In genomic region chr11:101008206-101009045, GRCm38 (mm10) we compare ENCODE assay signal across 8 mouse cellular contexts. TPM values are rescaled to one million over a fixed set of nuclear protein-coding genes. Genes with fewer than 3 reads are reported as not detected.
DNase-seq lines count a peak whose midpoint lies in the region; ATAC-seq and TF ChIP-seq lines count a peak whose summit lies in the region.

No protein-coding gene starts in this region.

- WGBS in embryonic facial prominence, embryonic 15.5 days: 46% methylated on average over 14 of the region's 14 CpGs
- WGBS in hindbrain, embryonic 16.5 days: 45% methylated on average over 14 of the region's 14 CpGs
- 23% methylated on average over 14 of the region's 14 CpGs for WGBS in lung, embryonic 16.5 days
- WGBS in spleen, adult 2 months: 5% methylated on average over 14 of the region's 14 CpGs

- H3K36me3 ChIP-seq in embryonic facial prominence, embryonic 15.5 days: 0 out of 2 replicates have a peak, but pooled peaks cover 3% of the 10 kb centered on the region
- 0 out of 2 replicates have a peak, but pooled peaks cover 3% of the 10 kb centered on the region for H3K36me3 ChIP-seq in hindbrain, embryonic 16.5 days (ENCODE audit: control insufficient read depth, insufficient read depth, low read length)
- peaks cover under 1% of the 10 kb centered on the region; the same call in 1 of the 2 replicates for H3K36me3 ChIP-seq in lung, embryonic 16.5 days (ENCODE audit: control insufficient read depth, insufficient read depth, low read length)
- no peaks in the 10 kb centered on the region; the same call in none of the 2 replicates for H3K36me3 ChIP-seq in spleen, adult 2 months (ENCODE audit: control insufficient read depth, insufficient read depth, low read length)

- H3K9me3 ChIP-seq in embryonic facial prominence, embryonic 15.5 days (replicated peaks): no peaks in the 10 kb centered on the region
- H3K9me3 ChIP-seq in hindbrain, embryonic 16.5 days (ENCODE audit: control insufficient read depth, low read length): no peaks in the 10 kb centered on the region
- H3K9me3 ChIP-seq in lung, embryonic 16.5 days (ENCODE audit: control insufficient read depth, low read length): no peaks in the 10 kb centered on the region

- H3K4me1 ChIP-seq in embryonic facial prominence, embryonic 15.5 days: peaks cover 16% of the 10 kb centered on the region
- peaks cover 18% of the 10 kb centered on the region for H3K4me1 ChIP-seq in hindbrain, embryonic 16.5 days (ENCODE audit: control insufficient read depth, insufficient read depth, low read depth, low read length)
- H3K4me1 ChIP-seq in lung, embryonic 16.5 days (replicated peaks; ENCODE audit: control insufficient read depth, insufficient read depth, low read length): peaks cover 17% of the 10 kb centered on the region
- peaks cover 2% of the 10 kb centered on the region for H3K4me1 ChIP-seq in spleen, adult 2 months (ENCODE audit: control insufficient read depth, insufficient read depth, insufficient read length)

- H3K4me3 ChIP-seq in embryonic facial prominence, embryonic 15.5 days (replicated peaks): peak overlapping the region; percentile 75
- H3K4me3 ChIP-seq in hindbrain, embryonic 16.5 days (ENCODE audit: low read length): peak overlapping the region; percentile 61
- peak overlapping the region; percentile 82 for H3K4me3 ChIP-seq in lung, embryonic 16.5 days (ENCODE audit: low read length)
- peak overlapping the region; percentile 81 for H3K4me3 ChIP-seq in spleen, adult 2 months (ENCODE audit: extremely low read depth, insufficient read depth, insufficient read length)

- no peak for TF ChIP-seq CTCF in spleen, adult 2 months (IDR thresholded peaks at IDR 0.05; ENCODE audit: extremely low read depth, insufficient read depth, insufficient read length, insufficient replicate concordance)

- 0 out of 2 replicates have a peak, but pooled peaks cover 7% of the 10 kb centered on the region for H3K27me3 ChIP-seq in embryonic facial prominence, embryonic 15.5 days
- H3K27me3 ChIP-seq in hindbrain, embryonic 16.5 days (replicated peaks; ENCODE audit: control insufficient read depth, insufficient read depth, low read length): peaks cover 2% of the 10 kb centered on the region; the same call in 1 of the 2 replicates
- H3K27me3 ChIP-seq in lung, embryonic 16.5 days (ENCODE audit: control insufficient read depth, insufficient read depth, low read depth, low read length): no peaks in the 10 kb centered on the region
- no peaks in the 10 kb centered on the region for H3K27me3 ChIP-seq in spleen, adult 2 months (ENCODE audit: control insufficient read depth, insufficient read depth, low read length)

- TF ChIP-seq POLR2A in spleen, adult 2 months (IDR thresholded peaks at IDR 0.05; ENCODE audit: low read depth, low read length): no peak

- H3K27ac ChIP-seq in embryonic facial prominence, embryonic 15.5 days (replicated peaks): peak overlapping the region; percentile 85
- peak overlapping the region; percentile 89 for H3K27ac ChIP-seq in hindbrain, embryonic 16.5 days (ENCODE audit: low read depth, low read length)
- peak overlapping the region; percentile 74 for H3K27ac ChIP-seq in lung, embryonic 16.5 days (ENCODE audit: low read length)
- peak overlapping the region; percentile 94 for H3K27ac ChIP-seq in spleen, adult 2 months (ENCODE audit: insufficient read depth, low read length)

- peak; percentile 43 for DNase-seq in adrenal gland, postnatal 14 days
- DNase-seq in adrenal gland, postnatal 25 days: no peak
- peak; percentile 55 to 94 for DNase-seq in spleen, adult 2 months (ENCODE audit: low read depth in 1 of 2, low spot score in 2 of 2)
- no peak for DNase-seq in left cerebral cortex, adult 8-10 months (ENCODE audit: low spot score in 2 of 2)

- H3K4me2 ChIP-seq in embryonic facial prominence, embryonic 15.5 days (replicated peaks): peak overlapping the region; percentile 61
- H3K4me2 ChIP-seq in hindbrain, embryonic 16.5 days (ENCODE audit: low read length): peak overlapping the region; percentile 57
- peak overlapping the region; percentile 63 for H3K4me2 ChIP-seq in lung, embryonic 16.5 days (ENCODE audit: low read depth, low read length)

- peak; percentile 87 for ATAC-seq in CD4-positive, CD25-positive, alpha-beta regulatory T cell, adult 4 months
- no peak for ATAC-seq in embryonic facial prominence, embryonic 15.5 days (ENCODE audit: insufficient number of reproducible peaks, low FRiP score, low TSS enrichment, low read depth)
- ATAC-seq in hindbrain, embryonic 16.5 days: no peak
- ATAC-seq in lung, embryonic 16.5 days (ENCODE audit: low read depth): no peak

- H3K9ac ChIP-seq in embryonic facial prominence, embryonic 15.5 days: no peak overlapping the region
- H3K9ac ChIP-seq in hindbrain, embryonic 16.5 days (ENCODE audit: low read depth, low read length): peak overlapping the region; percentile 35; the same call in 1 of the 2 replicates
- H3K9ac ChIP-seq in lung, embryonic 16.5 days (ENCODE audit: low read length): peak overlapping the region; percentile 50

RNA-seq across cellular contexts. Expression of gene Atp6v0a1, which starts 0.8 kb away (rescaled TPM):
- 91.3 and 111 TPM in 2 replicates for total RNA-seq in adrenal gland, postnatal 14 days (2021)
- total RNA-seq in adrenal gland, postnatal 25 days (2021): 106 and 144 TPM in 2 replicates
- polyA plus RNA-seq in CD4-positive, CD25-positive, alpha-beta regulatory T cell, adult 4 months (2017; shearing (Covaris generic)): 10 to 100 TPM in 1 of 2 experiments, 1 to 10 TPM in 1; 7.0 to 15.7 TPM
- 36.8 and 40.3 TPM in 2 replicates for polyA plus RNA-seq in embryonic facial prominence, embryonic 15.5 days (2015; fragmentation: Nextera tagmentation; extraction: Ambion mirVana)
- polyA plus RNA-seq in hindbrain, embryonic 16.5 days (2015; fragmentation: Nextera tagmentation; extraction: Ambion mirVana): 175 and 179 TPM in 2 replicates
- 36.7 and 36.9 TPM in 2 replicates for polyA plus RNA-seq in lung, embryonic 16.5 days (2015; fragmentation: Nextera tagmentation; extraction: Ambion mirVana)
- 41.8 and 46.2 TPM in 2 replicates for polyA plus RNA-seq in spleen, adult 2 months (2012; rRNA removed)
- total RNA-seq in left cerebral cortex, adult 8-10 months (2022): 100 to 1,000 TPM; 407 to 438 (median 419) TPM

RNA-seq across cellular contexts. Expression of gene Cavin1, which starts 37.7 kb away (rescaled TPM):
- total RNA-seq in adrenal gland, postnatal 14 days (2021): 290 and 306 TPM in 2 replicates
- total RNA-seq in adrenal gland, postnatal 25 days (2021): 224 and 271 TPM in 2 replicates
- 1 to 10 TPM; 1.8 to 3.1 TPM for polyA plus RNA-seq in CD4-positive, CD25-positive, alpha-beta regulatory T cell, adult 4 months (2017; shearing (Covaris generic))
- 330 and 343 TPM in 2 replicates for polyA plus RNA-seq in embryonic facial prominence, embryonic 15.5 days (2015; fragmentation: Nextera tagmentation; extraction: Ambion mirVana)
- 47.0 and 61.8 TPM in 2 replicates for polyA plus RNA-seq in hindbrain, embryonic 16.5 days (2015; fragmentation: Nextera tagmentation; extraction: Ambion mirVana)
- 461 and 464 TPM in 2 replicates for polyA plus RNA-seq in lung, embryonic 16.5 days (2015; fragmentation: Nextera tagmentation; extraction: Ambion mirVana)
- 27.0 and 29.1 TPM in 2 replicates for polyA plus RNA-seq in spleen, adult 2 months (2012; rRNA removed)
- 10 to 100 TPM; 18.7 to 20.9 (median 20.8) TPM for total RNA-seq in left cerebral cortex, adult 8-10 months (2022)

Comparison
In these comparisons a context has a peak if more than half of its experiments do, and no peak if none do; other contexts are left out.
1. DNase-seq: peak in adrenal gland, postnatal 14 days (single experiment) and spleen, adult 2 months (2 of 2); none in adrenal gland, postnatal 25 days (single experiment) and left cerebral cortex, adult 8-10 months (0 of 2).
2. Peak in every context shown above with its lines, with median percentiles within 50 percentile points of each other: H3K27ac ChIP-seq, H3K4me2 ChIP-seq and H3K4me3 ChIP-seq.